Mouse (Mus musculus) embryonic facial prominence, embryonic 15.5 days (tissue): ENCODE results near the gene Rps10. TPM values are rescaled to one million over a fixed set of nuclear protein-coding genes. Genes with fewer than 3 reads are reported as not detected.
"Not testable (repeated sequence)": the region's sequence is repeated elsewhere in the genome, so short reads cannot be mapped to it uniquely, and the experiment has no call there.

Experiments
- ATAC-seq: fragments of 200-750 bp; cut with Nextera tagmentation; 2 replicates; pipeline ENCODE4 v1.8.0; 2017; ENCODE audit warnings: low read depth, moderate TSS enrichment; ENCODE audit not compliant: insufficient number of reproducible peaks, low FRiP score, low TSS enrichment
- H3K27ac ChIP-seq: fragments of 300-500 bp; sonication (generic); replicated peaks from 2 replicates; pipeline ENCODE4 v1.5.1; 2015; ENCODE audit warnings: mild to moderate bottlenecking, inconsistent platforms
- H3K27me3 ChIP-seq: fragments of 300-500 bp; sonication (generic); 2 replicates; pipeline ENCODE4 v1.6.1; 2015; ENCODE audit warnings: inconsistent platforms
- H3K36me3 ChIP-seq: fragments of 300-500 bp; sonication (generic); 2 replicates; pipeline ENCODE4 v1.6.1; 2015; ENCODE audit warnings: mild to moderate bottlenecking, inconsistent platforms
- H3K4me1 ChIP-seq: fragments of 300-500 bp; sonication (generic); 2 replicates; pipeline ENCODE4 v1.6.1; 2015; ENCODE audit warnings: inconsistent platforms
- H3K4me2 ChIP-seq: fragments of 300-500 bp; sonication (generic); replicated peaks from 2 replicates; pipeline ENCODE4 v1.6.1; 2015; ENCODE audit warnings: mild to moderate bottlenecking, inconsistent platforms
- H3K4me3 ChIP-seq: fragments of 300-500 bp; sonication (generic); replicated peaks from 2 replicates; pipeline ENCODE4 v1.5.1; 2015; ENCODE audit warnings: mild to moderate bottlenecking, inconsistent platforms
- H3K9ac ChIP-seq: fragments of 300-500 bp; sonication (generic); 2 replicates; pipeline ENCODE4 v1.6.1; 2015; ENCODE audit warnings: inconsistent platforms
- H3K9me3 ChIP-seq: fragments of 300-500 bp; sonication (generic); replicated peaks from 2 replicates; pipeline ENCODE4 v1.6.1; 2016; ENCODE audit warnings: inconsistent platforms
- WGBS: fragments of 180-500 bp; shearing (Covaris S2); methylation state at CpG from one replicate; pipeline ENCODE4 v1.1.7; 2015; 5-methylcytosine and 5-hydroxymethylcytosine counted together
- polyA plus RNA-seq: library from polyadenylated mRNA; unstranded; fragments of >200 nt; fragmentation: Nextera tagmentation; extraction: Ambion mirVana; gene quantifications from 2 replicates; pipeline ENCODE4 v1.2.1, GENCODE M21; 2015

Gene Rps10
- polyA plus RNA-seq, 1 experiment from 2014 or later = 989 TPM

DNA sequence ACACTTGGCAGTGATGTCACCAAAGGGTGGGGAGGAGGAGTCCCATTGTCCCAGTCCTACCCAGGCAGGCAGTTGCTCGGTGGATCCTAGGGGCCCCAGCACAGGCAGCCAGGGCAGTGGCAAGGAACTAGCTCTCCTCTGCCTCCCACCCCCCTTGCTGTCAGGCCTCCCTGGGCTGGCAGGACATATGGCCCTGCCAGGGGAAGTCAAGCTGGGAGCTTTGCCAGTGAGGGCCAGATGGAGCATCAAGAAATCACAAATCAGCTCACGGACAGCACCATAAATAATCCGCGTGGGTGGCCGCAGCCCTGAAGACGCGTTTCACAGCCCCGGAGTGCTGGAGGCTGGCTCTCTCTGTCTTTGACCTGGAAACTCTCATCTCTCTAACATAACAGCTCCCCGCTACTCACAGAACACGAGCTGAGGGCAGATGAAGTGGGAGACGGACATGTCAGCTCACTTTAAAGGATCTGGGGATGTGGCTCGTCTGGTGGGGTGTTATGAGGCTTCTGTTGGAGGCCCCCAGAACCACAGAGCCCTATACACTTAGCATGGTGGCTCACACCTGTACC lies 6.1 kb upstream of the Rps10 start:
- Histone ChIP-seq H3K9ac (no peak overlapping the region), H3K27ac (peak overlapping the region; percentile 61; the same call in 1 of the 2 replicates), H3K4me1 (peaks cover 11% of the 10 kb centered on the region), H3K9me3 (no peaks in the 10 kb centered on the region), H3K4me3 (no peak overlapping the region), H3K36me3 (no peaks in the 10 kb centered on the region), H3K4me2 (no peak overlapping the region), H3K27me3 (no peaks in the 10 kb centered on the region)
- no peak; the same call in 1 of the 2 replicates for ATAC-seq
- 20% methylated on average over 12 of the region's 12 CpGs for WGBS

DNA sequence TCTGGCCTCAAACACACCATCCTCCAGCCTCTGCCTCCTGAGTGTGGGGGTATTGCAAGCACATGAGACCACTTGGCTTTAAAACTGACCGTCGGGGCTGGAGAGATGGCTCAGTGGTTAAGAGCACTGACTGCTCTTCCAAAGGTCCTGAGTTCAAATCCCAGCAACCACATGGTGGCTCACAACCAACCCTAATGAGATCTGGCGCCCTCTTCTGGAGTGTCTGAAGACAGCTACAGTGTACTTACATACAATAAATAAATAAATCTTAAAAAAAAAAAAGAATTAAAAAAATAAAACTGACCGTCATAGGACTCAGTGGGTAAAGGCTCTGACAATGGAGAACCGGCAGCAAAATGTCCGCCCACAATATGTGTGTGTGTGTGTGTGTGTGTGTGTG lies 3.4 kb upstream of the Rps10 start:
- WGBS = 90% methylated on average over 6 of the region's 6 CpGs
- not testable (repeated sequence) for H3K4me3 ChIP-seq, H3K9me3 ChIP-seq, H3K27ac ChIP-seq, H3K27me3 ChIP-seq, H3K36me3 ChIP-seq, H3K9ac ChIP-seq, H3K4me2 ChIP-seq, ATAC-seq
- H3K4me1 ChIP-seq = peaks cover 20% of the 10 kb centered on the region

DNA sequence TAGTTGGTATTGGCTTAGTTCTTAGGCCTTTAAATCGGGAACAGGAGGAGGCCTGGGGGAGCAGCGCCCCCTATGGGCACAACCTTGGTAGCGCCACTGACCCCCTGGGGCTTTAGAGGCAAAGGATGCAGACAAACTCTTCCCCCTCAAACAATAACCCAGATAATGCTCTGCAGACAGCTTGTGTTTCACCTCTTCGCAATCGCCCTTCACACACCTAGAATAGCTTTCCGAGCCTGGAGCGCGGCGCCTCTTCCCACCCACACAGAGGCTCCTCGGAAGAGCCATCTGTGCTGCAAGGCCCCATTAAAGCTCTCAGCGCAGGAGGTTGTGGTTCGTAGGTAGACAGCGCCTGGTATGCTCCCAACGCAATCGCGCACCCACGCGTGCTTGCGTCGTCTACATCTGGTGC lies 2.5 kb upstream of the Rps10 start:
- Histone ChIP-seq H3K9me3 (no peaks in the 10 kb centered on the region), H3K4me3 (no peak overlapping the region), H3K4me1 (peaks cover 21% of the 10 kb centered on the region), H3K9ac (no peak overlapping the region), H3K4me2 (no peak overlapping the region), H3K27ac (no peak overlapping the region), H3K27me3 (no peaks in the 10 kb centered on the region), H3K36me3 (no peaks in the 10 kb centered on the region)
- ATAC-seq = no peak
- 79% methylated on average over 20 of the region's 20 CpGs for WGBS

DNA sequence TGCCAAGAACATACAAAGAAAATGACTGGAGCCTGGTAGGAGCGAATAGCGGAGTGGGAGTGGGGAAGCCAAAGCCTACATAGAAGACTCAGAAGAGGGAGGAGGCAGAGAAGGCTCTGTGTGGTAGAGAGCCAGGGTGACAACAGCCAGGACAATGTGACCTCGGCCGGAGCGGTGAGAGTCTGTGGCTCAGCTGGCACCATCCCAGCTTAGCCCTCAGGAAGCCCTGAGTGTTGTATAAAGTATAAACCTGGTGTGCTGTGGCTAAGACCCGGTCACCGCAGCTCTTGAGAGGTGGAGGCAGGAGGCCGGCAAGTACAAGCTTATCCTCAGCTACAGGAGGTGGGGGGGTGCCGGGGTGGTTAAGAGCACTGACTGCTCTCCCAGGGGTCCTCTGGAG lies 864 bp upstream of the Rps10 start:
- WGBS = 63% methylated on average over 9 of the region's 9 CpGs
- Histone ChIP-seq H3K36me3 (peaks cover 10% of the 10 kb centered on the region), H3K4me1 (peaks cover 27% of the 10 kb centered on the region), H3K27ac (0 out of 2 replicates have a peak overlapping the region, but pooled peaks have one; percentile 17), H3K27me3 (no peaks in the 10 kb centered on the region), H3K9ac (no peak overlapping the region), H3K4me2 (no peak overlapping the region), H3K4me3 (no peak overlapping the region), H3K9me3 (no peaks in the 10 kb centered on the region)
- no peak for ATAC-seq

DNA sequence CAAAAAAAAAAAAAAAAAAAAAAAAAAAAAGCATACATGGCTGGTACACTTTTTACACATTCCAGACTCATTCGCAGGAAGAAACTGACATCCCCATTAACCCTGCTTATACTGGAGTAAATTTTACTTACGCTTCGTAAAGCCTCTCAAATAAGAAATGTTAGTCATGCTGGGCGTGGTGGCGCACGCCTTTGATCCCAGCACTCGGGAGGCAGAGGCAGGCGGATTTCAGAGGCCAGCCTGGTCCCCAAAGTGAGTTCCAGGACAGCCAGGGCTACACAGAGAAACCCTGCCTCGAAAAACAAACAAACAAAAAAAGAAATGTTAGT lies 930 bp downstream of the Rps10 start:
- Histone ChIP-seq H3K27ac (peak overlapping the region; percentile 91; the same call in 1 of the 2 replicates), H3K4me3 (peak overlapping the region; percentile 91), H3K4me1 (peaks cover 35% of the 10 kb centered on the region), H3K36me3 (peaks cover 28% of the 10 kb centered on the region), H3K4me2 (peak overlapping the region; percentile 78)
- not testable (repeated sequence) for ATAC-seq, H3K9me3 ChIP-seq, H3K27me3 ChIP-seq, H3K9ac ChIP-seq
- WGBS = 32% methylated on average over 9 of the region's 9 CpGs

DNA sequence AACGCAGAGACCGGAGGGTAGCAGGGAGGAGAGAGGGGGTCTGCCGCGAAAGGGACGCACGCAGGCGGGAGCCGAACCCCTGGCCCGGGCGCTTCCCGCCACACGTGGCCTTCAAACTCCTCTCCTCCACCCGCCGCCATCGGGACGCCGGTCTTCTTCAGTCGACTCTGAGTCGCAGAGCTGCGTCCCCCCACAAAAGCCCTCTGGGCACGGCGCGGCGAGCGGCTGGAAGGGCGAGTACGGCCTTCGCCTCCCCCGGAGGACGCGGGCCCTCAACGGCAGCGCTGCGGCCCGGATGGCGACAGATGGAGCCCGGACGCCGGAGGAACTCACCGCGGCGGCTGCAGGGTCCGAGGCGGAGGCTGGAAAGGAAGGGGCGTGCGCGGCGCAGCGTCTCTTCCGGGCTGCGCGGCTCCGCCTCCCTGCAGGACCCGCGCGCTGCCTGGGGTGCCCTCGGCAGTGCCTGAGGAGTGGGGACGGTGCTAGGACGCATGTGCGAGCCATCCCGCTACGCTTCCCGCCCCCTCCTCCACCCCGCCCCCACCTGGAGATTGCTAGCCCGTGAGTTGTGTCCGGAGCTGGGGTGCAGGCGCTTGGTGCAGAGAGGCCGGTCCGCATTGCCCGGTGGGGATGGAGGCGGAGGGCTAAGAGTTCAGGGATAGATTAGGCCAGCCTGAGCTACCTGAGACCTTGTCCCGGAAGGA lies 1.4 kb downstream of the Rps10 start, which contains the start of gene RPS10-NUDT3:
TSS of gene RPS10-NUDT3 (minus strand) at position 352 of the 704 bp plus-strand sequence.
- H3K4me2 ChIP-seq = peak within 1 kb of the TSS; percentile 78
- no peaks in the 10 kb centered on the region for H3K27me3 ChIP-seq
- peak within 1 kb of the TSS; percentile 94 for H3K9ac ChIP-seq
- H3K9me3 ChIP-seq = no peaks in the 10 kb centered on the region
- peaks cover 35% of the 10 kb centered on the region for H3K4me1 ChIP-seq
- H3K4me3 ChIP-seq = peak within 1 kb of the TSS; percentile 91
- ATAC-seq = peak; percentile 99
- H3K36me3 ChIP-seq = peaks cover 33% of the 10 kb centered on the region
- under 1% methylated on average over 60 of the region's 72 CpGs for WGBS
- H3K27ac ChIP-seq = peak within 1 kb of the TSS; percentile 91

DNA sequence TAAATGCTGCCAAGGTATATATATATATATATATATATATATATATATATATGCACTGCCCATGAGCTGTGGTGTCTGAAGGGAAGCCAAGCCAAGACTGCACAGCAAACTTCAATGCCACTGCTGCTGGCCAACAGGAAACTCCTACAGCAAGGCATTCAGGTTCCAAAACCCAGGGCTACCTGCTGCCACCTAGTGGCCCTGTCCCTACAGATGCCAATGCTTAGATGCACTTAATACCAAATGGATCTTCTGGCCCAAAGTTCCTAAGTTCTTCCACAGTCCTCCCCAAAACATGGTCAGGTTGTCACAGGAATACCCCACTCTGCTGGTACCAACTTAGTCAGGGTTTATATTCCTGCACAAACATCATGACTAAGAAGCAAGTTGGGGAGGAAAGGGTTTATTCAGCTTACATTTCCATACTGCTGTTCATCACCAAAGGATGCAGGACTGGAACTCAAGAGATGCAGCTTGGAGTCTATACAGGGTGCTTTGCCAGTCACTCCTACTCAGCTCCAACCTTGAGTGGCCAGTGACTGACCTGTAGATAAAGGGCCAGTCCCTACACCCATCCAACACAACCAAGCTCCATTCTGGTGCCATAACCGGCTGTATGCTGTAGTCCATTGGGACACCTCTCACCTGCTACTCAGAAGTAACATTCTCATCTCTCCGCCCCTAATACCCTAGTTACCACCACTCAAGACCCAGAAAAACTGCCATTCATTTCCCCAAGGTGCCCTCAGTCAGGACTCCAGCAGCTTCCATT lies 7.0 kb downstream of the Rps10 start:
- ATAC-seq = 0 out of 2 replicates have a peak, but pooled peaks have one; percentile 13
- Histone ChIP-seq H3K36me3 (peaks cover 37% of the 10 kb centered on the region), H3K9ac (no peak overlapping the region), H3K27me3 (no peaks in the 10 kb centered on the region), H3K4me2 (no peak overlapping the region), H3K9me3 (no peaks in the 10 kb centered on the region), H3K4me1 (peaks cover 46% of the 10 kb centered on the region), H3K27ac (no peak overlapping the region), H3K4me3 (no peak overlapping the region)
- WGBS = 61% methylated on average over 2 of the region's 2 CpGs

DNA sequence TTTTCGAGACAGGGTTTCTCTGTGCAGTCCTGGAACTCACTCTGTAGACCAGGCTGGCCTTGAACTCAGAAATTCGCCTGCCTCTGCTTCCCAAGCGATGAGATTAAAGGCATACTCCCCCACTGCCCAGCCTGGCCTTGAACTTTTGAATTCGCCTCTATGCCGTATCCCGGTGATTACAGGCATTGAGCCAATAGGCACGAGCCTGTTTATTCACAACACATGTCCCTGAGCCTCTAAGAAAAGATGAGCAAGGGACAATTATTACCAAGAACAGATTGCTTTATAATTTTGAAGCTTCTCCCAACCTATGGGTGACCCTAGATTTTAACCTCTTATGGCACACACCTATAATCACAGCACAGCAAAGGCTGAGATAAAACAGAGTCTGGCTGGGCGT lies 8.1 kb downstream of the Rps10 start:
- 81% methylated on average over 8 of the region's 8 CpGs for WGBS
- Histone ChIP-seq H3K9ac (no peak overlapping the region), H3K4me3 (no peak overlapping the region), H3K36me3 (peaks cover 35% of the 10 kb centered on the region), H3K27me3 (no peaks in the 10 kb centered on the region), H3K9me3 (no peaks in the 10 kb centered on the region), H3K4me2 (no peak overlapping the region), H3K27ac (no peak overlapping the region), H3K4me1 (peaks cover 46% of the 10 kb centered on the region)
- no peak for ATAC-seq

DNA sequence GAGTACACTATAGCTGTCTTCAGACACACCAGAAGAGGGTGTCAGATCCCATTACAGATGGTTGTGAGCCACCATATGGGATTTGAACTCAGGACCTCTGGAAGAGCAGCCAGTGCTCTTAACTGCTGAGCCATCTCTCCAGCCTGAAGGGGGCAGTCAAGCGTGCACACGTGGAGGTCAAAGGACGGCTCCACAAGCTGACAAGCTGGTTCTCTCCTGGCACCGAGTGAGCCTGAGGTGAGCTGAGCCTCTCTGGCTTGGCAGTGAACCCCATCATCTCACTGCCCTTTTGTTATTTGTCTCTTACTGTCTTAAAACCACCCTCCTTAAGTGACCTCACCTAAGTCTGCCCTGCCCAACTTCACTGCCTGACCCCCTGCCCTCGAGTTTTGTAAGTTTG lies 9.0 kb downstream of the Rps10 start:
- WGBS = 46% methylated on average over 5 of the region's 5 CpGs
- peaks cover 29% of the 10 kb centered on the region for H3K36me3 ChIP-seq
- H3K4me3 ChIP-seq = no peak overlapping the region
- no peaks in the 10 kb centered on the region for H3K9me3 ChIP-seq
- no peak overlapping the region for H3K27ac ChIP-seq
- no peaks in the 10 kb centered on the region for H3K27me3 ChIP-seq
- H3K4me1 ChIP-seq = peaks cover 37% of the 10 kb centered on the region
- no peak overlapping the region for H3K9ac ChIP-seq
- ATAC-seq = no peak
- no peak overlapping the region for H3K4me2 ChIP-seq

DNA sequence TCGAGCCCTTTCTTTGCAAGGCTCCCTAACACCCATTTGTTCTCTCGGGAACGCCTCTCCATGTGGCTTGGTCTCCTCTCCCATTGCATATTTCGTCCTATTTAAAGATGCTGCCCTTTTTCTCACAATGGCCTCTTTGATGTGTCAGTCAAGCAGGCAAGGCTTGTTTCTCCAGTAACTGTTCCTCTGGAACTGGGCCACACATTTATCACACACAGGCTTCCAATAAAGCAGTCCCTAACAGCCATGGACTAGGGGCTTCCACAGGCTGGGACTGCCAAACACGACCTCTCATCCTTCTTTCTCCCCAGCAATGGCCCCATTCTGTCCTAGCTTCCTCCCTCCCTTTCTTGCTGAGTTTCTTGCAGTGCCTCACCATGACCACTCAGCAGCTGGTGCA lies 9.8 kb downstream of the Rps10 start:
- H3K36me3 ChIP-seq = peaks cover 21% of the 10 kb centered on the region
- no peak overlapping the region for H3K27ac ChIP-seq
- no peak overlapping the region for H3K4me3 ChIP-seq
- H3K9me3 ChIP-seq = no peaks in the 10 kb centered on the region
- H3K4me1 ChIP-seq = peaks cover 31% of the 10 kb centered on the region
- no peak for ATAC-seq
- no peaks in the 10 kb centered on the region for H3K27me3 ChIP-seq
- no peak overlapping the region for H3K9ac ChIP-seq
- no peak overlapping the region for H3K4me2 ChIP-seq
- 32% methylated on average over 5 of the region's 5 CpGs for WGBS

DNA sequence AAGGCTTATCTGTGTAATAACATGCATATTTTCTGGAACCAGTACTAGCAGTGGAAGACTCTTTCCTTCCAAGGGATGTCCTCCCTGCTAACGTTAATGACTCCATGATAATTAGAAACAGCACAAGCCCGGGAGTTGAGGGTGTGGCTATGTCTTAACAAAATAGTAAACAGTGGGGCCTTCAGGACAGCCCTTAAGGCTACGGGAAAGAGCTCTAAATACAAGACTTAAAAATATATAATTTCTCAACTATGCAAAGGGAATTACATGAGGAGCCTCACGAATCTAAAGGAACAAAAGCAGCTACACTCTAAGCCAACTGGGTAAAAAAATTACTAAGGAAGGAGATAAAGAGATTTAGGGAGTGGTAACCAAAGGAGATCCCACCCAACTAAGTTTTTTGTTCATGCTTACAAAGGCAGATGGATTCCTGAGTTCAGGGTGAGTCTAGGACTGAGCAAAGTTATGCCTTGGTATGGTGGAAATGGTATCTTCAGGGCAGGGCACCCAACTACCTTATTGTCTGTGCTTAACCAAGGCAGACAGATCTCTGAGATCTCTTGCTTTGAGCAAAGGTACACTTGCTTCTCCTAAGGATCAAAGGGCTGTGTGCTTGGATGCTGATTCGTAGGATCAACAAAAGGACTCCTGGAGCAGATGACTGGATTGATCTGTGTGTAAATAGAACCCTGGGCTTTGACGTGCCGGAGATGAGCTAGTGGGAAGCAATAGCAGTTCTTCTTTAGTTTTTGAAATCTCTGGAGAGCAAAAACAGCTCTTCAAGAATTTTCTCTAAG lies 10.8 kb downstream of the Rps10 start:
- no peak for ATAC-seq
- H3K36me3 ChIP-seq = peaks cover 11% of the 10 kb centered on the region
- no peak overlapping the region for H3K9ac ChIP-seq
- no peak overlapping the region for H3K4me2 ChIP-seq
- H3K27me3 ChIP-seq = no peaks in the 10 kb centered on the region
- H3K9me3 ChIP-seq = no peaks in the 10 kb centered on the region
- no peak overlapping the region for H3K4me3 ChIP-seq
- peak overlapping the region; percentile 69 for H3K27ac ChIP-seq
- H3K4me1 ChIP-seq = peaks cover 39% of the 10 kb centered on the region
- 26% methylated on average over 7 of the region's 7 CpGs for WGBS
